Mouse (Mus musculus) CD4-positive, CD25-positive, alpha-beta regulatory T cell, adult 2 months (primary cell): ENCODE data around the gene Prdm13.

ENCODE experiments used
- DNase-seq: peaks from one replicate; pipeline ENCODE4 v3.0.0-alpha.2; 2012; ENCODE audit warnings: low read depth, low spot score

The Prdm13 gene

GRCm38 (mm10) chr4:21685595-21686091, at the start of gene Prdm13:
Prdm13 (minus strand) TSS chr4:21685963.
- DNase-seq = no peak

DNA sequence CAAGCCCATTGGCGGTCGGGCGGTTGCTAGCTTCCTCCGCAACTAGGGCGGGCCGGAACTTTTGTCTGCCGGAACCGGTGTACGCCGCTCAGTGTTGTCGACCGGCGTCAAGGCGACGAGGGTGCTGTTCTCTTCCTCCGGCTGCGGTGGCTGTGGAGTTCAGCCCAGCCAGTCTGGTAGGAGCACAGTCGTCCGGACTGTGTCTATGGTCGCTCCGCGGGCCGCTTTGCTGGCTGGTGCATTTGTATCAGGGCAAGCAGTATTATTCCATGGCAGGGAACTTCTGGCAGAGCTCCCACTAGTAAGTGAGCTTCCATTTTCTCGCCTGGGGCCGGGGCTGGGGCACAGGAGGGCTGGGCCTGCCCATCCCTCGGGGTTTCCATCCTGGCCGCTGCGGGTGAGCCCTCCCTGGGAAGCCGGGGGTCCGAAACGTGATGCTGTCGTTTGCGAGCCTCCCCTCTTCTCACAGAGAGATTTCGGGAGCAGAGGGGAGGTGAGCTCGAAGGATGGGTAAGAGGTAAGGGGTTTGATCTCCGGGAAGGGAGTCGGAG, 41.9 kb upstream of the Prdm13 start, which contains the start of gene Ccnc:
TSS of gene Ccnc (plus strand) at position 87 of the 551 bp plus-strand sequence.
- peak; percentile 94 for DNase-seq

- peak; percentile 73 for DNase-seq
Measured at GRCm38 (mm10) chr4:21726912-21727614, 41.3 kb upstream of the Prdm13 start.

DNA sequence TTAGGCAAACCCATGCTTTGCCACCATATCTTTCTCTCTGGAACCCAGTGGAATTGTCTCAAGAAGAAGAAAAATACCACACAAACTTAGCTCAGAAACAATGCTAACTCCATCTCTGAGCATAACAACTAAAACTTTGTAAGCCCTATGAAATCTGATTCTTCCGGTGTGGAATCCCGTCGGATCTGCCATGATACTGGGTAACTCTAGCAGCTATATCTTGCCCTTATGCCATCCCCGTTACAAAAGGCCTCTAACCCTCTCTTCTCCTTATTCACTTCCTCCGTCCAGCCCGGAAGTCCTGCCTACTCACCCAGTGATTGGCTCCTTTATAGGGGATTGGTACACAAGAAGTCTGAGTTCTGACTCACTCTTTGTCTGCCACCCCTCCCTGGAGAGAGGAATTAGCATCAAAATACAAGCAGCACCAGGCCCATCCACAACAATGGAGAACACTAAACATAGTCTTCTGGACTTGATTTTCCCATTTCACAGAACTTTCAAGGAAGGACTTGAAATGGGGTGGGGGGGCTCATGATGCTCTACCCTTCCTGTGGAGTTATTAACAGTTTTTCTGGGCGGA, 37.1 kb upstream of the Prdm13 start:
- DNase-seq = no peak

DNA sequence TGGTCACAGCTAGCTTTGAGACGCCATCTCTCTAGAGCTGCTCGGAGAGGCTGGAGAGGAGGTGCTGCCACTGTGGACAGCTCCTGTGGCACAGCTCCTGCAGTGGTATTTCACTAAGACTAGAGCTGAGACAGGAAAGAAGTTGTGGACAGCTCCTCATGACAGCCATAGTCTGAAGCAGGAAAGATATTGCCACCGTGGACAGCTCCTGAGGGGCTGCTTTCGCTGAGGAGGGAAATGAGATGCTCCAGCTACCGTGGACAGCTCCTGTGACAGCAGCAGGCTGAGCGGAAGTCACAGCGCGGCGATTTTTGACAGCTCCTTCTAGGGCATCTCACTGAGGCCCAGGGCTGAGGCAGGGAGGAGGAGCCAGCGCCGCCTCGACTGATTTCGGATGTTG, 26.4 kb upstream of the Prdm13 start:
- DNase-seq = peak; percentile 75

DNA sequence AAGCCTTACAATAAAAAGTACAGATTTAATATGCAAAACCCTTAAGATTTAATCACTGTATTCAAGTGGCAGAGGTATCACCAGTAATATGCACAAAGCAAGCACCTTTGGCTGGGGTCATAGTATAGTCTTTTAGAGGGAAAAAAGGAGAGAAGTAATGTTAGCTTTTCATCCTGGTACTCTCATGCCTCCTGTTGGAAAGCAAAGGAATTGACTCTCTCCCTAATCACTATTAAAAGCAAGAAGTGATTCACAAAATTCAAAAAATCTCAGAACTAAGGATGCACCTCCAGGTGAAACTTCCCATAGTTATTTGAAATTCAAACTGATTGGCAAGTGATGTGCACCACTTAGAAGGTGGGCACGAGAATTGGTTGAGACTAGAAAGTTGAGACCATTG, 19.3 kb upstream of the Prdm13 start:
- no peak for DNase-seq

GRCm38 (mm10) chr4:21695638-21696254, 10.0 kb upstream of the Prdm13 start:
- peak; percentile 79 for DNase-seq

- no peak for DNase-seq
Measured at GRCm38 (mm10) chr4:21690221-21690620, 4.5 kb upstream of the Prdm13 start.

DNA sequence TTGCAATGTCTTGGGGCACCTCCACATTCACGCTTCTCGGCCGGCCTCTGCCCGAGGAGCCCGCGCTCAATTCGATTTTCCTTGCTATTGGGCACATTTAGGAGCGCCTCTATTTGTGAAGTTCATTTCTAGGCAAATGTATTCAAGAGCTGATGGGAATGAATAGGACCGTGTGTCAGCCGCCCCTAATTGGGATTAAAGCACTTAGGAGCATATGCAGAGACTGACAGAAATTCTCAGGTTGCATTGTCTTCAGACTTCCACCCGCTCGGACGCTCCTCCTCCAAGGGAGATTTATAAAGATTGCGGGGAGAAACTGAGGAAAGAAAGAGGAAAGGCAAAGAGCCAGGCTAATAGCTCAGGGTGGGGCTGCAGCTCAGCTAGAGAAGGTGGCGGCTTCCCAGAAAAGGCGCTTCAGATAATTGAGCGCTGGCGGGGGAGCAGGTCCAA, 3.8 kb upstream of the Prdm13 start:
- no peak for DNase-seq

DNA sequence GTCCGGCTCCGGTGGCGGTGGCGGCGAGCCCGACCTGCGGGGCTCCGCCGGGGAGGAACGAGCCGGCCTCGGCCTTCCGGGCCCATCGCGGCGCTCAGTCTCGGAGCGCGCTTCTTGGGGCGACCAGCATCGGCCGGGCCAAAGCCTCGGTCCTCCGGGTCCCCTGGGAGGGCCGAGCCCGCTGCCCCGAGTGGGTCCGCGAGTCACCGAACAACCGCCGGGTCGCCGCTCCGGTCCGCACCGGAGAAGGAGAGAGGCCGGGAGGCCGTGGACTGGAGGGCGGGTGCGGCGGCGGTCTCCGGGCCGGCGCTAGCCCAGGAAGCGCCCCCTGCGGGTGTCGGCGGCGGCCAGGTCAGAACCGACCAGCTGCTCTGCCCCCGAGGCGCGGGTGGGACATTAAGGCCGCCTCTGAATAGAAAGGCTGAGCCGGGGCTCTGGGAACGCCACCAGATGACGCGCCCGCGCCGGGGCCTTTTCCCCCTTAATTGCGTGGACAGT, 3.0 kb upstream of the Prdm13 start:
- no peak for DNase-seq

GRCm38 (mm10) chr4:21687783-21688702, 2.3 kb upstream of the Prdm13 start:
- peak; percentile 16 for DNase-seq

GRCm38 (mm10) chr4:21686934-21687333, 1.2 kb upstream of the Prdm13 start:
- DNase-seq = no peak

- DNase-seq = no peak
Measured at GRCm38 (mm10) chr4:21686416-21686815, 653 bp upstream of the Prdm13 start.

DNA sequence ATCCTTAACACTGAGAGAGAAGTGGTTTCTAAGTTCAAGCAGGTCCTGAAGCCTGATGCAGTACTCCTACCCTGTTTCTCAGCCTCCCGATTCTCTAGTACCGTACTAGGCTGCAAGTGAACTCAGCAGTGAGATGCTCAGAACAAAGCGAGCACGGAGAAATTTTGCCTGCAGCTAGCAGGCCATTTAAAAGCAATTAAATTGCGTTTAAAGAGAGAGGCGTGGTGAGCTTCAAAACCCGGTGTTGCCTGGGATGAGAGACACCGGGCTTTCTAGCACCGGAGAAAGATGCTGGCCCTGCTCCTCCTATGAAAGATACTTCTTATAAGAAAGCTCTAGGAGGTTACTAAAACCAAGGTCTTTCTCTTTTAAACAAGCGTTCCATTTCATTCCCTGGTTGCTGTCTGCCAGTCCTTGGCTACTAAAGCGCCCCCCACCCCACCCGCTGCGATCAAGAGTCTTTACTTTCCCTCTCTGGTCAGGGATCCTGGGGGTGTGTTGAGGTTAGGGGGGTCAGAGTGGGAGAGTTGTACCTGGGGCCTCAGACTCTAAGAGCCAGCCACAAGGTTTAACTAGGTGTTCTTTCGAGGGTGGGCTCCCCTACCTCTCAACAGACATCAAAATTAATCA, 1.3 kb downstream of the Prdm13 start:
- DNase-seq = no peak

DNA sequence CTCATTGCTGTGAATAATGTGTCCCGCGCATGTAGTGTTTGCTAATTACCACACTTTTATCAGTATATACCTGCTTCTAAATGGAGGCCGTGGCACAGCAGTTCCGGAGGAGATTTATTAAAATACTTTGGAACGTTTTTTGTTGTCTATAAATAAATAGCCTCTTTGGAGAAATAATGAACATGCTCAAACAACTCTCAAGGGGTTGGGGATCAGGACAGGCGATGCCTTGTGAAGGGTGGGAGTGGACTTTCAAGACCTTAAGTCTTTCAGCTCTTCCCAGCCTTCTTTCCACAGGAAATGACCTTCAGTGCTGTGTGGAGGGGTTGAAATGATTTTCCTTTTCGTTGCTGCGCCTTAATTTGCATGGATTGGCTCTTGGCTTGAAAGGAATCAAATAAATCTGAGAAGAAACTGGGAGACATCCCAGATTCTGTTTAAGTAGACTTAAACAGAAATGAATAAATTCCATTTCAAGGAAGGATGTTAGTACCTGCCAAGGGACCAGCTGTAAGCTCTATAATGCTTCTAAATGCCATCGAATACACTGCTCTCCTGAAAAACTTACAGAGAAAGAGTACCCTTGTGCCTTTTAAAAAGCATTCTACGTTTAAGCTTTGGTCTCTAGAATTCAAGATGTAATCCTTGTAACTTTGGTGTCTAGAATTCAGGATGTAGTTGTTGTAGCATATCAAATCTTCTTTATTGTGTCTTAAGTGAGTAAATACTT, 3.2 kb downstream of the Prdm13 start:
- no peak for DNase-seq

DNA sequence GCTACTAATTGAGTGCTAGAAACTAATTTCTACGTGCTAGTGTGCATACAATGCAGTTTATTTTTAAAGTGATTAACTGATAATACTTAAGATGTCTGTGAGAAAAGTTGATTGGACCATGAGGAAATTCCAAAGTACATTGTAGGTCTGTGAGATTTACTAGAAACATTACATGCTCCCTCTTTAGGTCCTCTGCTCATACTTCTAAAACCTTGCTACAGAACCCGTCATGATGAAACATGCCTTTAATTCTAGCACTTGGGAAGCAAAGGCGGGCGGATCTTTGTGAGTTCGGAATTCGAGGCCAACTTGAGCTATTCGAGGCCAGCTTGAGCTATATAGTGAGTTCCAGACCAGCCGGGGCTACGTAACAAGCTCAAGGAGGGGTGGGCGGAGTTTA, 4.8 kb downstream of the Prdm13 start:
- no peak for DNase-seq

GRCm38 (mm10) chr4:21679624-21680480, 5.9 kb downstream of the Prdm13 start:
- no peak for DNase-seq

GRCm38 (mm10) chr4:21678975-21679623, 6.7 kb downstream of the Prdm13 start:
- peak; percentile 39 for DNase-seq
